Mouse (Mus musculus): Measurements from ENCODE around the gene Adgrb2. TPM values are rescaled to one million over a fixed set of nuclear protein-coding genes. Genes with fewer than 3 reads are reported as not detected.

Gene Adgrb2
- polyA plus RNA-seq (2012; rRNA removed) = 1.7 and 2.3 TPM in 2 replicates

DNA sequence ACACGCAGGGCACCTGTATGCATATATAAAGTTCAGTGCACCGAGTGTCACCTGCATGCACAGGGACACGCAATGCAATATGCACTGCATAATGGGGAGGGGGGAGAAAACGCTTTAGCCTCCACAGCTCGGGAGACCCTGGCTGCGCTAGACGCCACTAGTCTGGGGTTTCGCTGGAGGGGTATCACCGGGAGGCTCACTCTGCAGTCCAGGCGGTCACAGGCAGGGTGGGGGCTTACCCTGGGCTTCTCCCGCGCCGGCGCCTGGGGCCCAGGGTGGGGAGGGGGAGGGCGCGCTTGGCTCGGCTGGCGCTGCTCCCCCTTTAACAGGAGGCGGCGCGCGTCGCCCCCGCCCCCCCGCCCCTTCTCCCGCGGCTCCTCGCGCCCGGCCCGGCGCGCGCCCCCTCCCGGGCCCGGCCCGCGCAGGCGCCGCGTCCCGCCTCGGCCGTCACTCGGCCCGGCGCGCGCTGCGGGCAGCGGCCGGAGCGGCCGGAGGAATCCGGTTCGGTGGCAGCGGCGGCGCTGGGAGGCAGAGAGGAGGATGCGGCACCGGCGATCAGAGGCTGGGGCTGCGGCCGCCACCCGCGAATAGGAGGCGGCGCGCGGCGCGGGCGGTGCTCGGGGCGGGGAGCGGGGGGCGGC lies at the start of gene Adgrb2:
Gene Adgrb2, plus strand, starts transcription at position 450 of the 641 bp plus-strand sequence.
- Histone ChIP-seq H3K36me3 (ENCODE audit: control insufficient read depth, insufficient read depth, low read length) (no peaks in the 10 kb centered on the region), H3K27me3 (ENCODE audit: control insufficient read depth, insufficient read depth, low read length) (peaks cover 67% of the 10 kb centered on the region), H3K4me3 (ENCODE audit: low read depth, low read length) (peak within 1 kb of the TSS; percentile 56), H3K27ac (ENCODE audit: insufficient read depth, low read depth, low read length) (no peak within 1 kb of the TSS), H3K4me1 (ENCODE audit: control insufficient read depth, insufficient read depth, insufficient read length, low read length) (peaks cover 12% of the 10 kb centered on the region; the same call in 1 of the 2 replicates)
- TF ChIP-seq CTCF (IDR thresholded peaks at IDR 0.05; ENCODE audit: extremely low read depth, insufficient read length, insufficient replicate concordance, low read depth, low read length) = no peak
- no peak for TF ChIP-seq POLR2A (IDR thresholded peaks at IDR 0.05; ENCODE audit: low read depth, low read length)
- 1% methylated on average over 73 of the region's 77 CpGs for WGBS

DNA sequence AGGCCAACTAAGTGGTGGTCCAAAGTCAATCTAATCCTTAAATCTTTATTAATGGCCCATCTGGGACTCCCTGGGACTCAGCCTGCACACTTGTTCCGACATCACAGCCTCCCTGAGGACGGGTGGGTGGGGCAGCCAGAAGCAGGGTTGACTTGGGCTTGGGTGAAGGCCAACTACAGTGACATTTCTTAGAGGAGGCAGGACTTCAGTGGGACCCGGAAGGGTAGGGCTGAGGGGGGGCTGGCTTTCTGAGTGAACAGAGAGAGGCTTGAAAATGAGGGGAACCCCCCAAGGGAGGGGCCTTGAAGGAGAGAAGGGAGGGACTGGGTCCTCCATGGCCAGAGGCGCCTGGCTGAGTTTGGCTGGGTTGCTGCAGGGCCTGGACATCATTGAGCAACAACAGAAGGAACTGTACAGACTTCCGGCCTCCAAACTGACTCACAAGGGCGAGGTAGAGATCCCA lies 33.3 kb upstream of the Adgrb2 start:
- TF ChIP-seq POLR2A (IDR thresholded peaks at IDR 0.05; ENCODE audit: low read depth, low read length) = no peak
- TF ChIP-seq CTCF (IDR thresholded peaks at IDR 0.05; ENCODE audit: extremely low read depth, insufficient read length, insufficient replicate concordance, low read depth, low read length) = no peak
- no peak overlapping the region for H3K4me3 ChIP-seq (ENCODE audit: low read depth, low read length)
- 47% methylated on average over 6 of the region's 6 CpGs for WGBS
- no peaks in the 10 kb centered on the region for H3K36me3 ChIP-seq (ENCODE audit: control insufficient read depth, insufficient read depth, low read length)
- no peak overlapping the region for H3K27ac ChIP-seq (ENCODE audit: insufficient read depth, low read depth, low read length)
- no peaks in the 10 kb centered on the region; the same call in 1 of the 2 replicates for H3K4me1 ChIP-seq (ENCODE audit: control insufficient read depth, insufficient read depth, insufficient read length, low read length)
- H3K27me3 ChIP-seq (ENCODE audit: control insufficient read depth, insufficient read depth, low read length) = no peaks in the 10 kb centered on the region

DNA sequence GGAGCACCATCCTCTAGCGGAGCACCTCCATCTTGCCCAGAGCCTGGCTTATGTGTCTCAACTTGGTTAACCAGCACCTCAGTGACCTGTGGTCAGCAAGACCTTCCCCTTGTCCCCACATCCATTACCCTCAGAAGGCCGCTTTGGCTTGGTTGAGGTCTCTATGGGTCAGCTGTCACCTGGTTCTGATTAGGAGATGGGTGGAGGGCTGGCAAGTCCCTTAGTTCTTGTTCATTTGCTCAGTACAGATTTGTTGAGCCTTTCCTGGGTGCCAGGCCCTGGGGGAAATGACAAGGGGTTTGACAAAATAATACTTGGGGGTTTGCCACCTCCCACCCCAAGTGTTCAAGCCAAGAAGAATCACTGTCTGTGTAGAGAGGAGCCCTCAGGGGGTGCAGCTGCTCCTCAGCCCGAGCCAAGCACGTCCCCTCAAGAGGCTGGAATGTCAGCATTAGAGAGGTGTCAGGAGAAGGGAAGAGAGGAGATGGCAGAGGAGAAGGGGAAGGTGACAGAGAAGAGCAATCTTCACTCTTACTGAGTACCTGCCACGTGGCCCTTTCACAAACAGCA lies 32.3 kb upstream of the Adgrb2 start:
- Histone ChIP-seq H3K27ac (ENCODE audit: insufficient read depth, low read depth, low read length) (no peak overlapping the region), H3K4me3 (ENCODE audit: low read depth, low read length) (no peak overlapping the region), H3K36me3 (ENCODE audit: control insufficient read depth, insufficient read depth, low read length) (no peaks in the 10 kb centered on the region), H3K4me1 (ENCODE audit: control insufficient read depth, insufficient read depth, insufficient read length, low read length) (no peaks in the 10 kb centered on the region; the same call in 1 of the 2 replicates), H3K27me3 (ENCODE audit: control insufficient read depth, insufficient read depth, low read length) (no peaks in the 10 kb centered on the region)
- 65% methylated on average over 5 of the region's 5 CpGs for WGBS
- TF ChIP-seq CTCF (IDR thresholded peaks at IDR 0.05; ENCODE audit: extremely low read depth, insufficient read length, insufficient replicate concordance, low read depth, low read length) = no peak

DNA sequence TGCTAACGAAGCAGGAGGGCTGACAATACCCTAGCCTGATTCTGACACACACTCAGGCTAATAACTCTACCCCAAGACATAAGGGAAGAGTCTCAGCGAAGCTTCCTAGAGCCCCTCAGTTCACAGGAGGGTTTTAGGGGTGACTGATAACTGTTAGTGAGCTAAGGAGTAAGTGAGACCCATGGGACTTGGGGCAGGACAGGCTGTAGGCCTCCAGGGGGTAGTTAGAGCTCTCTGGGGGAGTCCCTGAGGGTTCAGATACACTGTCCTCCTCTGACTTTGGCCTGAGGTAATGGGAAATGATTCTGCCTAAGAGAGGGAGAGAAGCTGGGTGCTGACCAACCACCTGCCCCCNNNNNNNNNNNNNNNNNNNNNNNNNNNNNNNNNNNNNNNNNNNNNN lies 30.1 kb upstream of the Adgrb2 start:
- Histone ChIP-seq H3K27ac (ENCODE audit: insufficient read depth, low read depth, low read length) (no peak overlapping the region), H3K27me3 (ENCODE audit: control insufficient read depth, insufficient read depth, low read length) (0 out of 2 replicates have a peak, but pooled peaks cover 3% of the 10 kb centered on the region), H3K4me3 (ENCODE audit: low read depth, low read length) (no peak overlapping the region), H3K36me3 (ENCODE audit: control insufficient read depth, insufficient read depth, low read length) (no peaks in the 10 kb centered on the region), H3K4me1 (ENCODE audit: control insufficient read depth, insufficient read depth, insufficient read length, low read length) (no peaks in the 10 kb centered on the region)
- WGBS = 75% methylated on average over 2 of the region's 2 CpGs
- TF ChIP-seq POLR2A (IDR thresholded peaks at IDR 0.05; ENCODE audit: low read depth, low read length) (no peak), CTCF (IDR thresholded peaks at IDR 0.05; ENCODE audit: extremely low read depth, insufficient read length, insufficient replicate concordance, low read depth, low read length) (no peak)

GRCm38 (mm10) chr4:129960180-129960944 lies 24.3 kb upstream of the Adgrb2 start:
- WGBS = 2% methylated on average over 37 of the region's 37 CpGs
- Histone ChIP-seq H3K4me1 (ENCODE audit: control insufficient read depth, insufficient read depth, insufficient read length, low read length) (peaks cover 6% of the 10 kb centered on the region), H3K27ac (ENCODE audit: insufficient read depth, low read depth, low read length) (no peak overlapping the region), H3K36me3 (ENCODE audit: control insufficient read depth, insufficient read depth, low read length) (no peaks in the 10 kb centered on the region), H3K27me3 (ENCODE audit: control insufficient read depth, insufficient read depth, low read length) (peaks cover 14% of the 10 kb centered on the region), H3K4me3 (ENCODE audit: low read depth, low read length) (peak overlapping the region; percentile 59)
- TF ChIP-seq CTCF (IDR thresholded peaks at IDR 0.05; ENCODE audit: extremely low read depth, insufficient read length, insufficient replicate concordance, low read depth, low read length) (0 out of 2 replicates have a peak, but pooled peaks have one; percentile 4), POLR2A (IDR thresholded peaks at IDR 0.05; ENCODE audit: low read depth, low read length) (no peak)

DNA sequence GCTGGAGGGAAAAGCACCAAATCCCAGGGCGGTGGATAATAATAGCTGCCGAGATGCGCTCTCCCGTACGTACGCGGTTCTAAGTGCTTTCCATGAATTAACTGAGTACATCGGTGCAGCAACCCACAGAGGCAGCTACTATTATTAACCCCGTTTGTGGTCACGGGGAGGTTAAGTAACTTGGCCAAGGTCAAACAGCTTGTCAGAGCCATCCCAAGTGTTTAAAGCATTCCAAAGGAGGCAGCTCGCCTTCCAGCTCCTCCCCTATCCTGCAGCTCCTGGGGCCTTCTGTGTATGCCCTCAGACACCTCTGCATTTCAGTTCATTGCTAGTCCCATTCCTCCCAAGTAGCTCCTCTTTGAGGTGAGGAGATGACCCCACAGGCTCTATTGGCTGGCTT lies 19.4 kb upstream of the Adgrb2 start:
- peaks cover 11% of the 10 kb centered on the region; the same call in 1 of the 2 replicates for H3K27me3 ChIP-seq (ENCODE audit: control insufficient read depth, insufficient read depth, low read length)
- H3K36me3 ChIP-seq (ENCODE audit: control insufficient read depth, insufficient read depth, low read length) = no peaks in the 10 kb centered on the region
- WGBS = 69% methylated on average over 11 of the region's 11 CpGs
- H3K27ac ChIP-seq (ENCODE audit: insufficient read depth, low read depth, low read length) = no peak overlapping the region
- H3K4me1 ChIP-seq (ENCODE audit: control insufficient read depth, insufficient read depth, insufficient read length, low read length) = peaks cover 1% of the 10 kb centered on the region
- H3K4me3 ChIP-seq (ENCODE audit: low read depth, low read length) = no peak overlapping the region
- TF ChIP-seq CTCF (IDR thresholded peaks at IDR 0.05; ENCODE audit: extremely low read depth, insufficient read length, insufficient replicate concordance, low read depth, low read length) (no peak), POLR2A (IDR thresholded peaks at IDR 0.05; ENCODE audit: low read depth, low read length) (no peak)

GRCm38 (mm10) chr4:129966201-129966600 lies 18.5 kb upstream of the Adgrb2 start:
- Histone ChIP-seq H3K4me1 (ENCODE audit: control insufficient read depth, insufficient read depth, insufficient read length, low read length) (peaks cover 4% of the 10 kb centered on the region; the same call in 1 of the 2 replicates), H3K36me3 (ENCODE audit: control insufficient read depth, insufficient read depth, low read length) (no peaks in the 10 kb centered on the region), H3K4me3 (ENCODE audit: low read depth, low read length) (no peak overlapping the region), H3K27ac (ENCODE audit: insufficient read depth, low read depth, low read length) (no peak overlapping the region), H3K27me3 (ENCODE audit: control insufficient read depth, insufficient read depth, low read length) (peaks cover 4% of the 10 kb centered on the region; the same call in 1 of the 2 replicates)
- 42% methylated on average over 10 of the region's 10 CpGs for WGBS
- TF ChIP-seq CTCF (IDR thresholded peaks at IDR 0.05; ENCODE audit: extremely low read depth, insufficient read length, insufficient replicate concordance, low read depth, low read length) = no peak
- TF ChIP-seq POLR2A (IDR thresholded peaks at IDR 0.05; ENCODE audit: low read depth, low read length) = no peak

Measured in small intestine, adult 2 months (tissue).